Mouse (Mus musculus): ENCODE data around the gene Use1.

DNA sequence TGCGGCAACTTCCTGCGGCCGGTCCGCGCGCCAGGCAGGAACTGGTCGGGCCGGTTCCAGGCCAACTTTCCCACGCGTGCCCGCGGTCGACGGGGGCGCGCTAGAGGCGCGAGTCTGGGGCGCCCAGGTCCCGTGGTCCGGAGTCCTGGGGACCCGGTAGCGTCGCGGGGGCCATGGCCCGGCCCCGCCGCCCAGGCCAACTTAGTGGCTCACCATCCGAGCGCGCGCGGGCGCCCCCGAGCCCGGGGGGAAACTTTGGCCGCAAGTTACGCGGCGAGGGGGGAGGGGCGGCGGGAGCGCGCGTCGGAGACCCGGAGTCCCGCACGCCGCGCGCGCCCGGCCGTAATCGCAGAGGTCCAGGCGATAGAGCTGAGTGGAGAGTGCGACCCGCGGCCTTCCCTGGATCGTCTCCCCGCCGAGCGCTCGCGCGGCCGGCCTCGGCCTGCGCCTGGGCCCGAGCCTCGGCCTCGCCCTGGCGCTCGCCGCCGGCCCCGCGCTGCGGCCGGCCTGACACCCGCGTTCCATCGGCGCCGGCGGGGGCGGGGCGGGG is 14.8 kb downstream of the Use1 start, which contains the start of gene Nr2f6:
- TF ChIP-seq POLR2A (IDR thresholded peaks at IDR 0.05; ENCODE audit: low read depth, low read length), result no peak
- no peak for TF ChIP-seq CTCF (conservative IDR thresholded peaks at IDR 0.05; ENCODE audit: insufficient read depth, insufficient read length, low read depth, low read length)

Measured in kidney, adult 2 months (tissue).